Mouse (Mus musculus) mouse embryonic stem cell (cell line): ENCODE results near the gene Eya2.

ENCODE experiments used
- in situ Hi-C, 2 experiments: fragments of 300-500 bp; cut with MboI; formaldehyde crosslinking; loops; 1 replicate in 1 of 2; 3 replicates in 1 of 2; pipeline ENCODE4 v1.14.3; 2019 to 2020; ENCODE audit warnings: low sequenced_read_pairs in 2 of 2, low pct_unique_long_range_greater_than_20kb in 1 of 2, mixed read lengths in 1 of 2; ENCODE audit not compliant: unreplicated experiment in 1 of 2

Gene Eya2

DNA sequence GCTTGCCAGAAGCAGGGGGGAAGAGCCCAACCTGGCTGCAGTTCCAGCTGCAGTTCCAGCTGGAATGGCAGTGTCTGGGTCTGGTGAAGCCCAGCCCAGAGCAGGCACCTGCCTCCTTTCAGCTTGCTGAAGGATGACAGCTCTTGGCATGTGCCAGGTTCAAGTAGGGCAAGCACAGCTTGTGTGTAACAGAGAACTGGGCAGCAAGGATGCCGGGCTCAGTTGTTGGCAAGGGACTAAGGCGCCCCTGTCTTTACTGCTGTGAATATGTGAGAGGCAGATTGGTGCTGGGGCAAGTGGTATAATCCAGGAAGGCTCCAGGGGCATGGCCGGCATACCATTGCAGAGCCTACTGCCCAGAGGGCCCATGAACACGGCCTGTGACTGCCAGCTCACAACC is 11.3 kb upstream of the Eya2 start:
- in situ Hi-C loops, result no loop called here

GRCm38 (mm10) chr2:165584563-165584962 is 10.3 kb upstream of the Eya2 start:
- in situ Hi-C loops, result no loop called here

- in situ Hi-C loops, result no loop called here
Observed at GRCm38 (mm10) chr2:165590742-165591141, 4.1 kb upstream of the Eya2 start.

DNA sequence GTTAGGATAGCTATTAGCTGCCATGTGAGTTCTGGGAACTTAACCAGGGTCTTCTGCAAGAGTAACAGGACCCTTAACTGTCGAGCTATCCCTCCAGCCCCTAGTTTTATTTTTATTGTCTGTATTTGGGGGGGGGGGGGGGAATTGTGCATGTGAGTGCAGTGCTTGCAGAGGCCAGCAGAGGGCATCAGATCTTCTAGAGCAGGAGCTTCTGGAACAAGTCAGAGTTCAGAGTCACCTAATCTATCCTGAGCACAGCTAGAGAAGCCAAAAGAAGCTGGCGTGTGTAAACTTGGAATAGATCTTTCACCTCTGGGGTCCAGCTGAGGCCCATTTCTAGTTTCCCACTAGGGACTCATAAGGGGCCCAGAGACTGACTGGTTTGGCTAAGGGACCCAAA is 1.1 kb upstream of the Eya2 start:
- in situ Hi-C loops, result no loop called here

DNA sequence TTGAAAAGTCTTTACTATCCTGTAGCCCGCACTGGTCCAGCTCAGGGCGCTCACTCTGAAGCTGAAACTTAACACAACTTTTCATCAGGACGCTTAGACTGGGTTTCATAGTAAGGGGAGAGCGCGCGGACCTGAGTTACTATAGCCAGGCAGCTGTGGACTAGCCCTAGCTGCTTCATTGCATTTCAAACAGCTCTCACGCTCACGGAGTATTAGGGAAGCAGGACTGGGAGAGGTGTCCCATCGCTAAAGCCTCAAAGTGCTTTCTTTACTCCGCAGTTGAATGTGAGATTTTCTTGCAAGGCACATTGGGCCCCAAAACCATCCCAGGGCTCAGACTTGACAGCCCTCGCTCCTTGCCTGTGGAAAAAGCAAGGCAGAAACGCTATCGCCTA is 841 bp downstream of the Eya2 start:
- in situ Hi-C loops, result no loop called here

- in situ Hi-C loops, result no loop called here
Observed at GRCm38 (mm10) chr2:165596141-165596540, 1.3 kb downstream of the Eya2 start.

GRCm38 (mm10) chr2:165597536-165597935 is 2.7 kb downstream of the Eya2 start:
- in situ Hi-C loops, result no loop called here

DNA sequence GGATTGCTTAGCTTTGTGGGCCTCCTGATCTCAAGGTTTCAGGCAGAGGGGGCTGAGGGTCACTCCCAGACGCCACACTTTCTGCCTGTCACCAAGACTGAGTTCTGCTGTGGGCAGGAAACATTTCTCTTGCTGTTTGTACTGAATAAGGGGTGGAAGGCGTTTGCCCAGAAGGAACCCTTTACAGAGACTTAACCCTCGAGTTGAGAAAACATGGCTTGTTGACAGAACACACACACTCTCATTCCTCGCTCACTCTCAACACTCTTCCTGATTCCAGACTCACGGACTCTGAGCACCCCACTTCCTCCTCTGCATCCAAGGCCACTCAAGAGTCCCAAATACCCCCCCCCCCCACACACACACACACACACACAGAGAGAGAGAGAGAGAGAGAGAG is 3.3 kb downstream of the Eya2 start:
- in situ Hi-C loops, result no loop called here

GRCm38 (mm10) chr2:165599566-165599965 is 4.7 kb downstream of the Eya2 start:
- in situ Hi-C loops, result no loop called here

DNA sequence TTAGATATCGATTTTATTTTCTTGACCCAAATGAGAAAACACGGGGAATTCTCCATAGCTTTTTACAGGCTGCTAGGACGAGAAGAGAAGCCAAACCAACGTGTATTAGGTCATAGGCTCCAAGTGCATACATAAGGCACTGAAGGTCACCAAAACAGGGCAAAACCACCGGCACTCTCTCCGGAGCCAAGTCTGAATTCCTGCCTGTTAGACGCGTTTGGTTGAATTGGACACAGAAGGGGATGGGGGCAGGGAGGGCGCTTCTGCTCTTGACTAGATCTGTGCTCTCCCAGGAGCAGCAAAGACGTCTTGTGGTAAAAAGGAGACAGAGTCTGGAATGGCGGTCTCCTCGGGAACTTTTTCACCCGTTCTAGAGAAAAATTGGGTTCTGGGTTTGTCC is 6.1 kb downstream of the Eya2 start:
- in situ Hi-C loops, result no loop called here

- in situ Hi-C loops, result no loop called here
Observed at GRCm38 (mm10) chr2:165601605-165602004, 6.8 kb downstream of the Eya2 start.

GRCm38 (mm10) chr2:165603775-165604174 is 8.9 kb downstream of the Eya2 start:
- in situ Hi-C loops, result no loop called here

DNA sequence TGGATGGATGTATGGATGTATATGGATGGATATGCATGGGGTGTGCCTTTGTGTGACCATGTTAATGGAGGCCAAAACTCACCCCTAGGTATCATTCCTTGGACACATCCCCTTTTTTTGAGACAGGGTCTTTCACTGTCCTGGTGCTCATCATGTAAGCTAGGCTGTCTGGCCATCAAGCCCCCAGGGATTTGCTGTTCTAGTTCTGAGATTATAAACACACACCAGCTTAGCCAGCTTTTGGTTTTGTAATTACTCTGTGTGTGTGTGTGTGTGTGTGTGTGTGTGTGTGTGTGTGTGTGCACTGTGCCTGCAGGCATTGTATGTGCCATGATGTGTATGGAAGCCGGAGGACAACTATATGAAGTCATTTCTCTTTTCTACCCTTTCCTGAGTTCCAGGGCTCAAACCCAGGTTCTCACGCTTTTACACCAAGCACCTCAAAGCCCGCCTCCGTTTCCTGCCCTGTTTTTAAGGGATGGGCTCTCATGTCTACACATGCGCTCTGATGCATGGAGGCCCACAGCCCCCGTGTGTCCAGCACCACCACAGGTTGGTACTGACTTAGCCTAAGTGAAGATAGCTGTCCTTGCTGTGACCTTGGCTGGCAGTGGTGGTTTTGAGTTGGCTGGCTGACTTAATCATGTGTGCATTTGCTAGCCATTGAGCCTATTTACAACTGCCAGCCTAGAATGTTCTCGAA is 16.9 kb downstream of the Eya2 start:
- in situ Hi-C loops, result no loop called here

GRCm38 (mm10) chr2:165613741-165614339 is 19.0 kb downstream of the Eya2 start:
- in situ Hi-C loops, result no loop called here

DNA sequence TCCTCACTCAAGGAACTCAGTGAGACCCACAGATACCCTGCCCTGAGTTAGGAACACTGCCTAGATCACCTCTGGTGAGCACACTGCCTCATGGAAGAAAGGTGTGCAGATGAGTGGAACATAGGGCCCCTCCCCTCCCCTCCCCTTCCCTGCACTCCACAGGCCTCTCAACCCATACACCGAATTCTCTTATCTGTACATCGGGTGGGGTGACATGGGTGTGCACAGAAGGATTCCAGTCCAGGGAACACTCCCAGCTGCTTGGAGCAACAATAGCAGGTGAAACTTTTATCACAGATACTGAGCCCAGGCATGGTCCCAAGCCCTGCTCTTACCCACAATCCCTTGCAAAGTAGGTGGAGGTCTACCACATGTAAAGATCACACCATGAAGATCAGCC is 26.7 kb downstream of the Eya2 start:
- in situ Hi-C loops, result no loop called here

DNA sequence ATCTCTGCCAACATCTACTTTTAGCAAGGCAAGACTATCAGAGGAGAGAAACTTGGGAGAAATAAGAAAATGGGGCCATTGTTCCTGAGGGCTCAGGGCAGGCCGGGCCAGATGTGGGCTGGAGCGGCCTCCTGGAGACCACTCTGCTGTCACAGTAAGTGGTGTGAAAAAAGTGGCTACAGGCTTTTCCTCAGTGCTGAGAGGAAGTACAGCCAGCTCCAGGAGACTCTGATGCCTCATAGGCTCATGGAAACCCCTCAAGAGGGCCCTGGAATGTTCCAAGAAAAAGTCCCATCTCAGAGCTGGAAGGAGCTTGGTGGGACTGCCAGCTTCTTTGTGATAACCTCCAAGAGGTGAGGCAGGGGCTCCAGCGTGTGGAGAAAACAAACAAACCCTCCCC is 27.8 kb downstream of the Eya2 start:
- in situ Hi-C loops, result no loop called here

DNA sequence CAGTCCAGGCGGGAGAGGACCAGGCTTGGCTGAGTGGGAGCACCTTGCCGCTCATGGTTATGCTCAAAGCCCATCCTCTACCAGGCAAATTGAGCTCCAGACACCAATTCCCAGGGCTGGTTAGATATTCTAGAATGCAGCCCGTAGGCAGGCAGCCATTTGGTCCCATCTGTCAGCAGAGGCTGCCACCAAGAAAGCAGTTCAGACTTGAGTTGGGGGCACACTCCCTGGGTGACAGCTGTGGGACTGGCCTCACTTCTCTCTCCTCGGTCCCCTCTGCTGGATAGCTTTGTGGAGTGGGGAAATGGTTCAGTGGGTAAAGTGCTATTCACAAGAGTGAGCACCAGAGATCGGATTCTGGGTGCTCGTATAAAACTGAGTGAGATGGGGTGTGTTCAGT is 32.0 kb downstream of the Eya2 start:
- in situ Hi-C loops, result no loop called here

GRCm38 (mm10) chr2:165627974-165628373 is 33.1 kb downstream of the Eya2 start:
- in situ Hi-C loops, result no loop called here

DNA sequence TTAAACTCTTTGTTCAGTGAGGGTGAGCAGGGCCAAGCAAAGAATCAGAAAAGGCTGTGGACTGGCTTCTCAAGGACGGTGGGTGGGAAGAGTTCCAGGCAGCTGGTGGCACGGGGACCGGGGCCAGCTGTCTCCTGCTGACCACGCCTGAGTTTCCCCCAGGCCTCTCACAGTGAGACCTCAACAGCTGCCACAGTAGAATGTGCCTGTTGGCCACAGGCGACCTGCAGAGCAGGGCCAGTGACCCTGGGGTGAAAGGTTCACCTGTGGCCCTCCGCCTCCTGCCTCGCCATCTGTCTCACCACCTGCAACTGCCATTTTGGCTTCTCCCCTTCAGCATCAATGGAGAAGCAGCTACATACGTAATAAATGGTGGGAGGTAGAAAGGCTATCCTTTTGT is 35.1 kb downstream of the Eya2 start:
- in situ Hi-C loops, result no loop called here

GRCm38 (mm10) chr2:165633011-165633785 is 38.4 kb downstream of the Eya2 start:
- in situ Hi-C loops, result no loop called here
